Mouse (Mus musculus) C2C12 (cell line): Measurements from ENCODE around the gene Stac3. TPM values are rescaled to one million over a fixed set of nuclear protein-coding genes. Genes with fewer than 3 reads are reported as not detected.

Source experiments
- H3K27me3 ChIP-seq: one replicate; pipeline ENCODE4 v1.6.1; 2011; ENCODE audit not compliant: control insufficient read depth, insufficient read depth, insufficient read length
- H3K36me3 ChIP-seq: one replicate; pipeline ENCODE4 v1.6.1; 2011; ENCODE audit not compliant: control insufficient read depth, insufficient read depth
- H3K4me3 ChIP-seq: one replicate; pipeline ENCODE4 v1.5.1; 2011; ENCODE audit warnings: mild to moderate bottlenecking, control low read depth; ENCODE audit not compliant: poor library complexity, insufficient read depth, severe bottlenecking
- H3K79me2 ChIP-seq: one replicate; pipeline ENCODE4 v1.6.1; 2011; ENCODE audit not compliant: control insufficient read depth, insufficient read depth
- H3K79me3 ChIP-seq: one replicate; pipeline ENCODE4 v1.6.1; 2011; ENCODE audit warnings: low read depth, control low read depth
- H3ac ChIP-seq: one replicate; pipeline ENCODE3; 2011; ENCODE audit warnings: low read depth; ENCODE audit not compliant: control insufficient read depth, insufficient read length
- CEBPB ChIP-seq: IDR thresholded peaks from one replicate; pipeline ENCODE4 v1.6.1; 2011; ENCODE audit warnings: low read depth, mild to moderate bottlenecking, control low read depth, moderate library complexity
- CTCF ChIP-seq: IDR thresholded peaks from one replicate; pipeline ENCODE4 v1.5.1; 2011; ENCODE audit not compliant: control insufficient read depth, insufficient read depth, insufficient read length
- FOSL1 ChIP-seq: IDR thresholded peaks from one replicate; pipeline ENCODE4 v1.8.0; 2011; ENCODE audit warnings: mild to moderate bottlenecking, low read length; ENCODE audit not compliant: poor library complexity, insufficient read depth, severe bottlenecking
- MAX ChIP-seq: IDR thresholded peaks from one replicate; pipeline ENCODE4 v1.6.1; 2011; ENCODE audit warnings: mild to moderate bottlenecking, control low read depth
- MYOD1 ChIP-seq: IDR thresholded peaks from one replicate; pipeline ENCODE4 v1.6.1; 2011; ENCODE audit warnings: low read depth; ENCODE audit not compliant: control insufficient read depth, insufficient read length
- MYOG ChIP-seq: IDR thresholded peaks from one replicate; pipeline ENCODE4 v1.6.1; 2011; ENCODE audit not compliant: control insufficient read depth, insufficient read length; ENCODE audit errors: extremely low read depth
- USF1 ChIP-seq: IDR thresholded peaks from one replicate; pipeline ENCODE4 v1.6.1; 2011; ENCODE audit warnings: low read depth, mild to moderate bottlenecking, control low read depth, moderate library complexity
- long read RNA-seq, 2 experiments: library from polyadenylated mRNA; unstranded; transcript quantifications; one replicate each; pipeline ENCODE4 v2.0.0; 2019 to 2020
- polyA plus RNA-seq: library from polyadenylated mRNA; unstranded; fragments of >200 nt; fragmentation: generic; extraction: Trizol; gene quantifications from one replicate; pipeline ENCODE4 v1.2.1, GENCODE M21; 2012; ENCODE audit warnings: missing spikeins

Gene Stac3
- polyA plus RNA-seq, result 9.7 TPM
- long read RNA-seq, experiment 1, partial matches to known transcripts, result 0 of 7 reads
- long read RNA-seq, experiment 1, other reads (novel, unspliced or antisense), result 6 of 7 reads
- long read RNA-seq, experiment 2, partial matches to known transcripts, result 0 of 2 reads
- long read RNA-seq, experiment 2, other reads (novel, unspliced or antisense), result 2 of 2 reads

- Histone ChIP-seq H3K79me3 (no peaks in the 10 kb centered on the region), H3K79me2 (no peaks in the 10 kb centered on the region), H3ac (no peak within 1 kb of the TSS), H3K27me3 (no peaks in the 10 kb centered on the region), H3K4me3 (no peak within 1 kb of the TSS), H3K36me3 (peaks cover 24% of the 10 kb centered on the region)
- TF ChIP-seq MYOD1, result peak; percentile 88
- no peak for TF ChIP-seq FOSL1
- no peak for TF ChIP-seq CTCF
- TF ChIP-seq MAX, result peak; percentile 35
- no peak for TF ChIP-seq CEBPB
- peak; percentile 82 for TF ChIP-seq USF1
- TF ChIP-seq MYOG, result no peak
Measured at GRCm38 (mm10) chr10:127500894-127501893, at the start of gene Stac3. Gene Stac3, plus strand, starts transcription at chr10:127501686.

GRCm38 (mm10) chr10:127453701-127454100 is 47.8 kb upstream of the Stac3 start:
- no peaks in the 10 kb centered on the region for H3K79me2 ChIP-seq
- peaks cover 47% of the 10 kb centered on the region for H3K36me3 ChIP-seq
- no peaks in the 10 kb centered on the region for H3K27me3 ChIP-seq
- no peak overlapping the region for H3K4me3 ChIP-seq
- no peaks in the 10 kb centered on the region for H3K79me3 ChIP-seq
- TF ChIP-seq MYOG (no peak), MYOD1 (no peak), CTCF (no peak), CEBPB (no peak), MAX (no peak), USF1 (no peak), FOSL1 (no peak)
- H3ac ChIP-seq, result no peak overlapping the region

- Histone ChIP-seq H3K4me3 (no peak overlapping the region), H3K79me3 (no peaks in the 10 kb centered on the region), H3K27me3 (no peaks in the 10 kb centered on the region), H3K79me2 (no peaks in the 10 kb centered on the region), H3ac (no peak overlapping the region), H3K36me3 (peaks cover 71% of the 10 kb centered on the region)
- TF ChIP-seq CTCF (no peak), FOSL1 (no peak), MYOD1 (no peak), CEBPB (no peak), USF1 (no peak), MYOG (no peak), MAX (no peak)
Measured at GRCm38 (mm10) chr10:127462411-127463096, 38.9 kb upstream of the Stac3 start.

- Histone ChIP-seq H3K36me3 (peaks cover 24% of the 10 kb centered on the region), H3K27me3 (no peaks in the 10 kb centered on the region), H3K79me3 (no peaks in the 10 kb centered on the region), H3K4me3 (no peak overlapping the region), H3K79me2 (no peaks in the 10 kb centered on the region), H3ac (no peak overlapping the region)
- no peak for TF ChIP-seq MYOD1
- no peak for TF ChIP-seq MAX
- no peak for TF ChIP-seq USF1
- no peak for TF ChIP-seq CEBPB
- no peak for TF ChIP-seq CTCF
- no peak for TF ChIP-seq FOSL1
- TF ChIP-seq MYOG, result no peak
Measured at GRCm38 (mm10) chr10:127471281-127471988, 30.1 kb upstream of the Stac3 start.
